Mouse (Mus musculus) liver, adult 2 months (tissue): ENCODE measurements around the gene Farp2. TPM values are rescaled to one million over a fixed set of nuclear protein-coding genes. Genes with fewer than 3 reads are reported as not detected.

Experiments used
- DNase-seq: peaks from one replicate; pipeline ENCODE4 v3.0.0-alpha.2; 2011; ENCODE audit warnings: low read depth, low spot score; ENCODE audit errors: extremely low read depth
- H3K27ac ChIP-seq: fragments of 200-500 bp; replicated peaks from 2 replicates; pipeline ENCODE4 v1.5.1; 2012; ENCODE audit warnings: low read depth, mild to moderate bottlenecking, control low read depth, inconsistent platforms, low read length; ENCODE audit not compliant: insufficient read depth
- H3K27me3 ChIP-seq: fragments of 200-500 bp; 2 replicates; pipeline ENCODE4 v1.6.1; 2012; ENCODE audit warnings: mild to moderate bottlenecking, moderate library complexity, low read length, inconsistent platforms; ENCODE audit not compliant: control insufficient read depth, insufficient read depth
- H3K36me3 ChIP-seq: fragments of 200-500 bp; 2 replicates; pipeline ENCODE4 v1.6.1; 2012; ENCODE audit warnings: low read length, inconsistent platforms; ENCODE audit not compliant: control insufficient read depth, insufficient read depth
- H3K4me1 ChIP-seq: fragments of 200-500 bp; 2 replicates; pipeline ENCODE4 v1.6.1; 2011; ENCODE audit warnings: low read length; ENCODE audit not compliant: control insufficient read depth, insufficient read depth
- H3K4me3 ChIP-seq: fragments of 200-500 bp; 2 replicates; pipeline ENCODE4 v1.5.1; 2011; ENCODE audit warnings: low read depth, mild to moderate bottlenecking, control low read depth, low read length, moderate library complexity; ENCODE audit not compliant: insufficient read depth
- H3K79me2 ChIP-seq: fragments of 200-500 bp; 2 replicates; pipeline ENCODE4 v1.6.1; 2012; ENCODE audit warnings: inconsistent platforms, mild to moderate bottlenecking, low read length, moderate library complexity; ENCODE audit not compliant: control insufficient read depth, insufficient read depth
- H3K9ac ChIP-seq: fragments of 200-500 bp; 2 replicates; pipeline ENCODE4 v1.6.1; 2012; ENCODE audit warnings: low read depth, mild to moderate bottlenecking, control low read depth, inconsistent platforms, low read length
- CTCF ChIP-seq: fragments of 200-500 bp; IDR thresholded peaks from 2 replicates; pipeline ENCODE4 v1.5.1; 2011; ENCODE audit warnings: low read depth, low read length, control low read depth
- POLR2A ChIP-seq: fragments of 200-500 bp; IDR thresholded peaks from 2 replicates; pipeline ENCODE4 v1.6.1; 2011; ENCODE audit warnings: low read length, control low read depth; ENCODE audit not compliant: insufficient read depth; ENCODE audit errors: extremely low read depth
- WGBS: fragments of 180-500 bp; shearing (Covaris S2); methylation state at CpG from one replicate; pipeline ENCODE4 v1.1.7; 2018; 5-methylcytosine and 5-hydroxymethylcytosine counted together
- polyA plus RNA-seq: library from polyadenylated mRNA; depleted of rRNA; stranded (reverse); fragments of >200 nt; gene quantifications from 2 replicates; pipeline ENCODE4 v1.2.3, GENCODE M21; 2012
- total RNA-seq: library from RNA; depleted of rRNA; stranded (reverse); fragments of >200 nt; gene quantifications from 2 replicates; pipeline ENCODE4 v1.2.3, GENCODE M21; 2014

Farp2 gene
- total and polyA plus RNA-seq, 2 experiments, result 9.2 to 10.5 TPM

DNA sequence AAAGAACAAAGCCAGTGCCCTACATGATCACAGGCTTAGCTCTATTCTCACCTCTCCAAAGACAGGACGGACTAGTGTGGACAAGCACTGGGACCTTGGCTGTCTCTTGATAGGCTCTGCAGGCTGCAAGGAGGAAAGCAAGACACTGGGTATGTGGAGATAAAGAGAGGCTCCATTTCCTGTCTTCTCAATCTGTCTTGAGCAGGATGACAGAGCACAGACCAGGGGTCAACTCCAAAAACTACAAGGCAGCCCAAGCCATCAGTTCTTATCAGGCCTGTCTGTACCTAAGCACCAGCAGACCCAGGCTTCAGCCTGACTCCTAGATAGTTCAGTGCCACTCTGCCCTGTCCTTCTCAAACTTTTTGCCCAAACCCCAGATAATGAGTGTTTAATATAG lies 112.6 kb downstream of the Farp2 start:
- 89% methylated on average over 1 of the region's 1 CpGs for WGBS
- peaks cover 63% of the 10 kb centered on the region for H3K36me3 ChIP-seq

DNA sequence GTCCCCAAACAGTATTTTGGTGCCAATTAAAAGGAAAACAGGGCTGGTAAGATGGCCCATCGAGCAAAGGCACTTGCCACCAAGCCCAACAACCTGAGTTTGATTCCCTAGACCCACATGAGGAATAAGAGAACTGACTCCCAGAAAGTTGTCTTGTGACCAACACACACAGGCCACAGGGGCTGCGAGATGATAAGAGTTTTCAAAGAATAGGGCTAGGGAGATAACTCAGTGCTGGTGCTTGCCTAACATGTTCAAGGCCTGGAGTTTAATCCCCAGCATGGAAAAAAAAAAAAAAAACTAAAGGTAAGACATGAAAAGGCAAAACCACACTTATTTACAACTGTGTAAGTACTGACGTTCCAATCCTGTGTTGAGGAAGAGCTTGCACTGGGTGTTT lies 118.9 kb downstream of the Farp2 start:
- TF ChIP-seq CTCF, result no peak
- TF ChIP-seq POLR2A, result no peak
- H3K9ac ChIP-seq, result no peak overlapping the region
- no peak for DNase-seq
- peaks cover 23% of the 10 kb centered on the region; the same call in 1 of the 2 replicates for H3K79me2 ChIP-seq
- peaks cover 10% of the 10 kb centered on the region for H3K4me1 ChIP-seq
- H3K4me3 ChIP-seq, result no peak overlapping the region
- H3K27me3 ChIP-seq, result no peaks in the 10 kb centered on the region
- peaks cover 21% of the 10 kb centered on the region for H3K36me3 ChIP-seq
- WGBS, result 82% methylated on average over 3 of the region's 3 CpGs
- no peak overlapping the region for H3K27ac ChIP-seq

More for the DNA sequence above, 112.6 kb downstream of the Farp2 start:
- no peak for DNase-seq
- no peak for TF ChIP-seq POLR2A
- TF ChIP-seq CTCF, result no peak
- Histone ChIP-seq H3K27ac (no peak overlapping the region), H3K79me2 (no peaks in the 10 kb centered on the region), H3K4me3 (no peak overlapping the region), H3K9ac (no peak overlapping the region), H3K4me1 (no peaks in the 10 kb centered on the region), H3K27me3 (no peaks in the 10 kb centered on the region)

DNA sequence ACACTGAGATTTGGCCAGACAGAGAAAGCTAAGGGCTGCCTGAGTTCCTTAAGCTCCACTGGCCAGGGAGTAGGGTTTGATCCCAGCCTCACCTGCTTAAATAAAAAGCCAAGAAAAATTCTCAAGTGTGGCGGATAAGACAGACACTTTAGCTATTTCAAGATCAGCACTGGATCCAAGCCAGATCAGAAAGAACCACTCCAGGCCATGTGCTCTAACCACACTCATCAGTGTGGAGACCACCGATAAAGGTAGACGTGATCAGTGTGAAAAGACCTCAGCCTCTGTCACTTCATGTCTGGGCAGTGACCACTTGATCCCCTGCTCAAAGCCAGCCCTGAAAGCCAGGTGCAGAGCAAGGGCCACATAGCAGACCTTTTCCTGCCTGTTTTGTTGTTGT lies 120.8 kb downstream of the Farp2 start:
- H3K4me1 ChIP-seq, result peaks cover 13% of the 10 kb centered on the region

DNA sequence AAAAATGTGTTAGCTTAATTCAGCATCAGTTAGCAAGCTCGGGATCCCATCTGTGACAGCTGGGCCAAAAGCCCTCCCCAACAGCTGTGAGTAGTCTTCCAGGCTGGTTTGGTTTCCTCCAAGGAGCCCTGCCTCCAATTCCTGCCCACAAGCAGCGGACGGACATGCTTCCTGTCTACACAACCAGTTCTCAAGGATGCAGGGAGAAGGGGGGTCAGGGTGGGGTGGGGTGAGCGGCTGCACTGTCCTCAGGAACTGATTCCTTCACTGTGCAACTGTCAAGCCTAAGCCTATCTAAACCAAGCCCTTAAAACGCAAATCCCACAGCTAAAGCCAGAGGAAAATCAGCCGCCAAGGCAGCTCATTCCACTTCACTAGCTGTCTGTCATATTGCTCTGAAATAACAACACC lies 122.6 kb downstream of the Farp2 start:
- peak; percentile 23 for DNase-seq
- peaks cover 13% of the 10 kb centered on the region for H3K4me1 ChIP-seq
- peak overlapping the region; percentile 69 for H3K27ac ChIP-seq
- 36% methylated on average over 6 of the region's 6 CpGs for WGBS
- peak overlapping the region; percentile 91 for H3K4me3 ChIP-seq
- H3K36me3 ChIP-seq, result no peaks in the 10 kb centered on the region
- TF ChIP-seq CTCF (no peak), POLR2A (no peak)
- peaks cover 23% of the 10 kb centered on the region; the same call in 1 of the 2 replicates for H3K79me2 ChIP-seq
- no peaks in the 10 kb centered on the region for H3K27me3 ChIP-seq
- peak overlapping the region; percentile 93 for H3K9ac ChIP-seq

More for the DNA sequence above, 120.8 kb downstream of the Farp2 start:
- Histone ChIP-seq H3K36me3 (peaks cover 8% of the 10 kb centered on the region), H3K27me3 (no peaks in the 10 kb centered on the region), H3K27ac (no peak overlapping the region), H3K9ac (no peak overlapping the region), H3K79me2 (peaks cover 23% of the 10 kb centered on the region; the same call in 1 of the 2 replicates), H3K4me3 (no peak overlapping the region)
- WGBS, result 89% methylated on average over 3 of the region's 3 CpGs
- no peak for DNase-seq
- TF ChIP-seq POLR2A (no peak), CTCF (no peak)

DNA sequence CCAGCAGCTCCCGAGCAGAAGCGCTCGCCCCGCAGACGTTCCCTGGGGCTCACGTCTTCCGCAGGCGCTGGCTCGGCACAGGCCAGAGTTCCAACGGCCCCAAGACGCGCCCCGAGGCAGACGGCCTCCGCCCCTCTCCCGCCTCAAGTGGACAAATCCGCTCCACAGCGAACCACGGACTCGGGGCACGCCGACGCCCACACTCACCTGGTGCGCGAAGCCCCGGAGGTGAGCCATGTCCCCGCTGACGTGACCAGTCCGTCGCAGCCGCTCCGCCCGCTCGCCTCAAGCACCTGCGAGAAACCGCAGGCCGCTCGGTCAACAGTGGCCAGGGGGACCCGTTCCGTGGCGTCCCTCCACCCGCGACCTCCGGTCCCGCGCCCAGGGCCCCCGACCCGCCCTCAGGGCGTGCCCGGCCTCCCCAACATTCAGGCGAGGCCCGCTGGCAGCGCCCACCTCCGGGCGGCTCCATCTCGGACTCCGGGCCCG lies 123.3 kb downstream of the Farp2 start:
- H3K27me3 ChIP-seq, result no peaks in the 10 kb centered on the region
- peak; percentile 38 for DNase-seq
- no peaks in the 10 kb centered on the region for H3K36me3 ChIP-seq
- TF ChIP-seq CTCF (no peak), POLR2A (no peak)
- H3K9ac ChIP-seq, result peak overlapping the region; percentile 93
- peaks cover 23% of the 10 kb centered on the region; the same call in 1 of the 2 replicates for H3K79me2 ChIP-seq
- H3K27ac ChIP-seq, result peak overlapping the region; percentile 69
- peak overlapping the region; percentile 91 for H3K4me3 ChIP-seq
- peaks cover 13% of the 10 kb centered on the region for H3K4me1 ChIP-seq
- under 1% methylated on average over 58 of the region's 58 CpGs for WGBS

DNA sequence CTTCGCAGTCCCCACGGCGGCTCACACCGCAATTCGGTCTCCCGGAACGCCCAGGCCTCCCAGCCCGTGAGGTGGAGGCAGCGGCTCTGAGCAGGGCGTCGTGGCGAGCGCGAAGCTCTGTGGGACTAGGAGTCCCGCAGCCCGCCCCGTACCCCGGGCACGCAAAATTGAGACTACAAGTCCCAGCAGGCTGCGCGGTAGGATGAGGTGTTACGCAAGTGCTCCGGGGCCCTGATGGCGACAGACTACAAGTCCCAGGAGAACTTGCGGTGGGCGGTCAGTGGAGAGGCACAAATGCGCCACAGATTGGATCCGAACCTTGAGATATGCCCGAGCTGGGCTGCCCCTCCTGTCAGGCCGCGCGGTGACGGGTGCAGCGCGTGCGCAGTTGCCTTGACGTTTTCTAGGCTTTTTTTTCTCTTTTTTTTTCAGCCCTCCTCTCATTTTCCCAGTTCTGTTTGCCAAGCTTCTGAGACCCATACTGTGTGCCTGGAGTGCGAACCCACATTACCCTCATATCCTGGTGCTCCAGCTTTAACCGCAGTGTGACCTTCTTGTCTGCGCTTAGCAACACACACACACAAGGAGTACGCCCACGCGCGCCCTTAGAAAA lies 123.8 kb downstream of the Farp2 start:
- peak overlapping the region; percentile 93 for H3K9ac ChIP-seq
- peak; percentile 97 for DNase-seq
- peak overlapping the region; percentile 91 for H3K4me3 ChIP-seq
- peaks cover 23% of the 10 kb centered on the region; the same call in 1 of the 2 replicates for H3K79me2 ChIP-seq
- no peaks in the 10 kb centered on the region for H3K36me3 ChIP-seq
- WGBS, result 1% methylated on average over 44 of the region's 44 CpGs
- H3K27ac ChIP-seq, result peak overlapping the region; percentile 71
- TF ChIP-seq CTCF (no peak), POLR2A (peak; percentile 85)
- peaks cover 13% of the 10 kb centered on the region for H3K4me1 ChIP-seq
- no peaks in the 10 kb centered on the region for H3K27me3 ChIP-seq
